Mouse (Mus musculus) urinary bladder, adult 18-20 months (tissue): ENCODE data around the gene Ascc2.

Source experiments
- DNase-seq, 2 experiments: peaks; one replicate each; pipeline ENCODE4 v3.0.0; 2022; ENCODE audit warnings: low spot score in 2 of 2, mixed read lengths in 2 of 2

The Ascc2 gene

DNA sequence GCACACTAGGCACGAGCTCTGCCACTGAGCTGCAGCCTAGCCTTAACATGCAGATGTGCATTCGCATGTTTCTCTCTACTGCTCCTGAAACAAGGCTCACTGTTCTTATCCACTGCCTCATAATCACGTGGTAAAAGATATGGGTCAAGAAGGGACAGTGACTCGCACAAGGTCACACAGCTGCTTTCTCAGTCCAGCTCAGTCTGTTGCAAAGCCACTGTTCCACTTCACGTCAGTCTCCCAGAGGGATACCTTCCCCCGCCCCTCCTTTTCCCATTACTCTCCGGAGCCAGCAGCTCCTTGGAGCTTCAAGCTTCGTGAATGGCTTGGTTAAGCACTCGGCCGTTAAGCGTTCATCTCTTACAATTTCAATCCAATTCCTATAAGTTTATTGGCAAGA lies 82.8 kb downstream of the Ascc2 start:
- DNase-seq, result no peak

DNA sequence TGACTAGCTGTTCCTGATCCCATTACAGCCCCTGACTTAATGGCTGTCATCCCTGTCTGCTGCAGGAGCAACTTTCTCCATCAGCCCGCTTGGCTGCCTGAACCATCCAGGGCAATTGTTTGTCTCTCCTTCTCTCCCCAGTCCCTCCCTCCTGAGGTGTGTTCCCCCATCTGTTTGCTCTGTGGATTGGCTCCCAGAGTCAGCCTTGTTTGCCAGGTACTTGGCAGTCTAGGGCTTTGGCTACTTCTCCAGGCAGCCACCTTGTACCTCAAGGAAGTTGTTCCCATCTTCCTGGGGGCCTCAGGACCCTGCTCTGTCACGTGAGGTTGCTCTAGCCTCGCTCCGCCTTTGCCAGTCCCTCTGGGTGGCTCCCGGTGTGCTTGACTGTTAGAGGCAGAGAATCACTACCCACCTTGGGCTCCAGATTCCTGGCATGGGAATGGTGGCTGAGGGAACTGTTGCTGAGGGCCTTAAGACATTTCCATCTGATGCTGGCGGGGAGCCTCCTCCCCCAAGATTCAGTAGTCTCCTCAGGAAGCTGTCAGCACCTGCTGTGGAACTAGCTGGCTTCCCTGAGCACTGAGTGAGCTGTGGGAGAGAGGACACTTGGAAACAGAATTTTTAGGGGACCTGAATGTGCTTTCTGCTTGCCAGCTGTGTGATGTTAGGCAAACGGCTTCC lies 83.5 kb downstream of the Ascc2 start:
- no peak for DNase-seq

DNA sequence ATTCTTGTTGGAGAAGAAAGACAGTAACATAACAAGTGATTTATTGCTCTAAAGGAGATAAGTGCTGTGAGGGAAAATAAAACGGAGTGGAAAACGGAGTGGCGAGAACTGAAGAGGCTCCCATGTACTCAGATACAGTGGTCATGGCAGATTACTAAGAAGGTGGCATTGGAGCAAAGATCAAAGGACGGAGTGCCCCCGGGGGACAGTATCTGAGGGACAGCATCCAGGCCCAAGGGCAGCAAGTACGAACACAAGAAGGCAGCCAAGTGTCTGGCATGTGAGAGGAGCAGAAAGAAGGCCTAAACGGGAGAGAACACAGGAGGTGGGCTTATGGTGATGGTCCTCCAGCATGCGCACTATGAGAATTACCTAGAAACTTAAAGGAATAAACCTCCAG lies 84.2 kb downstream of the Ascc2 start:
- DNase-seq, result no peak

DNA sequence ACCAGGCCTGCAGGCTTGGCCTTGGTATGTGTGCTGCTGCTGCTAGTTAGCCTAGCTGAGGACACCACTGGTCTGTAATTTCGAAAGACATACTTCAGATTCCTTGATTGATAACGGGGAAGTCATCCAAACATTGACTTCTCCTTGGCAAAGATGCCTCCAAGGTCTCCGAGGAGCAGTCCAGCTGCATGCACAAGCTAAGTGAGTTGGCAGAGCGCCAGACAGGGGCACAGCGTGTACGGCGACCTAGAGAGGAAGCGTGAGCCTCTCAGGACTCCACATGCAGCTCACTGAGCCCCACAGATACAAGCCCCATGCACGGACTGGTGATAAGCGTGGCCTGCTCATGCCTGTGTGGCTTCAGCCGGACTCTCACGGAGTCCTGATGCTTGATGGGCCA lies 92.1 kb downstream of the Ascc2 start:
- peak; percentile 29 to 49 for DNase-seq

DNA sequence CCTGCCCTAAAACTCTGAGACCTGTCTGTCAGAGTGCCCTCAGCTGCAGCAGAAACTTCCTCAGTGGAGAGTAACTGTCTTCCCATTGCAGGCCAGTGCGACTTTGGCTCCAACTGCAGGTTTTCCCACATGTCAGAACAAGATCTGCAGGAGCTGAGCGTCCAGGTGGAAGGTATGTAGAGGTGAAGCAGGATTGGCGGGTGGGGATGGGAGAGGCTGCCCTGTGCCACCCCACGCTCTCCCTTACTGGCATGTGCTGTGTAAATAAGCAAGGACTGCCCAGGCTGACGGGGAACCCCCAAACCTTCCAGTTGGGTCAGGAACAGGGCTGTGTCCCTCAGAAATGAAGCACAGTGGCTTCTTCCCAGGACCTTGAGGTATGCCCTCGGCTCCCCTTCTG lies 92.5 kb downstream of the Ascc2 start:
- DNase-seq, result peak in 1 of 2 experiments; percentile 63

DNA sequence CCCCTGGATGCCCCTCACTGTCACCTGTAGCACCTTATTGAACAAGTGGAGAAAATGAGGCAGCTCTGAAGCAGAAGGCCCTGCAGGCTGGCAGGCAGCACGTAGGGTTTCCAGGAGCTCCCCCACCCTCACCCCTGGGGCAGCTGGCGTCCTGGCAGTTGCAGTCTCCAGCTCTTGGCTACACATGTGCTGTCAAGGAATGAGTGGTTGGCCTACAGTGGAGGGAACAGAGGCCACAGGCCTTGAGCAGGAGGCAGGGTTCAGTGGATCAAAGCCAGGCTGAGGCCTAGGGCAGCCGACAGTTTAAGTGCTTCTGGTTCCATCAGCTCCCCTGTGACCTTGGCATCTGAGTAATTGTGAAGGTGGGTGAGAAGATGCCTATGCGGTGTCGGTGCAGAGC lies 93.4 kb downstream of the Ascc2 start:
- no peak for DNase-seq

DNA sequence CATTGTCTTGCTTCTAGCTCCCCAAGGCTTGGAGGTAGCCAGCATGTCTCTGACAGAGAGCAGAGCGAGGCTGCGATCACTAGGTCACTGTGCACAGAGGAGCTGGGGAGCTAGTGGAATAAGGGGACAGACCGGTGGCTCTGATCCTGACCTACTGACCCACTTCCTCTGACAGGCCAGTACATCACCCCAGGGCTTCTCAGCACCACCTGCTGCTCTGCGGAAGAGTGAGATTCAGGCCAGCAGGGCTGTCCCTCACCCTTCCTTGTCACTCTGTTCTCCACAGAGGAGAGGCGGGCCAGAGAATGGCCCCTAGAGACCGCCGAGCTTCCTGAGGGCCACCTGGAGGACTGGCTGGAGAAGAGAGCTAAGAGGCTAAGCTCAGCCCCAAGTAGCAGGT lies 94.2 kb downstream of the Ascc2 start:
- DNase-seq, result no peak

DNA sequence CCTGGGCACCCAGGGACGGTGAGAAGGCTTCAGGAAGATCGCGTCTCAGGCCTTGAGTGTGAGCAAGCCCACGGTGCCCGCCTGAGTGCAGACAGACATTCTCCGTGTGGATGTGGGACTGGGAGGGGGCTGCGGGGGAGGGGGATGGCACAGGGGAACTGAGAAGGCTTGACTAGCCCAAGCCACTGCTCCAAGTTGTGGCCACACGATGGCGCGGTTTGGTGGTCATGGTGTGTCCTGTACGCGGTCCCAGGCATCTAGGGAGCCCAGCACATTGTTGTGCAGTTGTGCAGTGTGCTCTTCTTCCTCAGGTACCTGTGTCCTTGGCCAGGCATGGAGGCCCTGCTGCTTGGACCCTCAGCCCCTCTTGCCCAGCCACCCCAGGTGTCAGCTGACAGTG lies 96.6 kb downstream of the Ascc2 start:
- no peak for DNase-seq
